Mouse (Mus musculus) CH12.LX (cell line): ENCODE data around the gene Sgsm2. TPM values are rescaled to one million over a fixed set of nuclear protein-coding genes. Genes with fewer than 3 reads are reported as not detected.

Experiments
- DNase-seq: peaks from one replicate; pipeline ENCODE4 v3.0.0-alpha.2; 2013; ENCODE audit errors: extremely low read depth
- H3K27ac ChIP-seq: 2 replicates; pipeline ENCODE4 v1.5.1; 2012; ENCODE audit warnings: low read depth, mild to moderate bottlenecking, control low read depth, moderate library complexity; ENCODE audit not compliant: insufficient read depth
- H3K27me3 ChIP-seq: replicated peaks from 2 replicates; pipeline ENCODE3; 2012; ENCODE audit warnings: inconsistent platforms
- H3K36me3 ChIP-seq, 2 experiments: replicated peaks in 1 of 2; 2 replicates each; pipeline versions ENCODE3 to v1.6.1; 2012; ENCODE audit warnings: inconsistent platforms in 1 of 2, low read length in 1 of 2, mild to moderate bottlenecking in 1 of 2, mixed read lengths in 1 of 2, moderate library complexity in 1 of 2; ENCODE audit not compliant: control insufficient read depth in 1 of 2, insufficient read depth in 1 of 2
- H3K4me1 ChIP-seq, 2 experiments: 2 replicates each; pipeline ENCODE4 v1.6.1; 2012; ENCODE audit warnings: inconsistent platforms in 1 of 2, moderate library complexity in 1 of 2; ENCODE audit not compliant: insufficient read depth in 2 of 2, control insufficient read depth in 1 of 2
- H3K4me2 ChIP-seq: 2 replicates; pipeline ENCODE4 v1.6.1; 2012; ENCODE audit warnings: low read depth, mild to moderate bottlenecking, control low read depth; ENCODE audit not compliant: poor library complexity, insufficient read depth, severe bottlenecking
- H3K4me3 ChIP-seq, 3 experiments: fragments of 150-350 bp in 1 of 3; sonication (generic) in 1 of 3; replicated peaks in 1 of 3; 2 replicates each; pipeline versions ENCODE3 to v1.5.1; 2011 to 2012; ENCODE audit warnings: low read depth in 2 of 3, low read length in 2 of 3, mild to moderate bottlenecking in 2 of 3, moderate library complexity in 2 of 3, control low read depth in 1 of 3, improper control_type of control experiment in 1 of 3, inconsistent platforms in 1 of 3, mixed read lengths in 1 of 3; ENCODE audit not compliant: poor library complexity in 1 of 3
- H3K79me2 ChIP-seq: replicated peaks from 2 replicates; pipeline ENCODE4 v1.6.1; 2012; ENCODE audit warnings: mild to moderate bottlenecking, moderate library complexity; ENCODE audit not compliant: control insufficient read depth, poor library complexity, insufficient read depth, severe bottlenecking; ENCODE audit errors: extremely low read depth
- H3K9ac ChIP-seq: 2 replicates; pipeline ENCODE4 v1.6.1; 2012; ENCODE audit warnings: low read depth, mild to moderate bottlenecking, control low read depth, moderate library complexity; ENCODE audit not compliant: insufficient read depth
- H3K9me3 ChIP-seq: replicated peaks from 2 replicates; pipeline ENCODE3; 2012; ENCODE audit warnings: low read length, inconsistent platforms, mixed read lengths
- CHD1 ChIP-seq: IDR thresholded peaks from 2 replicates; pipeline ENCODE4 v1.6.1; 2012; ENCODE audit warnings: low read depth, low read length, improper control_type of control experiment, inconsistent platforms
- CTCF ChIP-seq, 2 experiments: IDR thresholded peaks in 1 of 2; conservative IDR thresholded peaks in 1 of 2; 2 replicates each; pipeline ENCODE4 v1.5.1; 2011 to 2012; ENCODE audit warnings: low read depth in 2 of 2, low read length in 2 of 2, improper control_type of control experiment in 1 of 2, inconsistent platforms in 1 of 2, mild to moderate bottlenecking in 1 of 2, moderate library complexity in 1 of 2
- ELF1 ChIP-seq: IDR thresholded peaks from 2 replicates; pipeline ENCODE4 v1.6.1; 2014; ENCODE audit warnings: low read depth, mild to moderate bottlenecking, inconsistent platforms, low read length, improper control_type of control experiment
- ETS1 ChIP-seq: conservative IDR thresholded peaks from 2 replicates; pipeline ENCODE4 v1.6.1; 2012; ENCODE audit warnings: low read depth, mild to moderate bottlenecking, inconsistent platforms, low read length, improper control_type of control experiment, moderate library complexity
- GABPA ChIP-seq: IDR thresholded peaks from 2 replicates; pipeline ENCODE4 v1.6.1; 2012; ENCODE audit warnings: low read depth, low read length, improper control_type of control experiment, inconsistent platforms; ENCODE audit not compliant: insufficient replicate concordance
- HCFC1 ChIP-seq: IDR thresholded peaks from 2 replicates; pipeline ENCODE4 v1.6.1; 2012; ENCODE audit warnings: low read depth, mild to moderate bottlenecking, inconsistent platforms, low read length, improper control_type of control experiment
- IRF4 ChIP-seq: IDR thresholded peaks from 2 replicates; pipeline ENCODE4 v1.6.1; 2014; ENCODE audit warnings: low read depth, mild to moderate bottlenecking, inconsistent platforms, low read length, improper control_type of control experiment
- KAT2A ChIP-seq: IDR thresholded peaks from 2 replicates; pipeline ENCODE4 v1.6.1; 2012; ENCODE audit warnings: low read length, improper control_type of control experiment, inconsistent platforms; ENCODE audit not compliant: insufficient replicate concordance
- MAFK ChIP-seq: IDR thresholded peaks from 2 replicates; pipeline ENCODE4 v1.6.1; 2011; ENCODE audit warnings: low read length, improper control_type of control experiment; ENCODE audit not compliant: insufficient replicate concordance
- MAX ChIP-seq: IDR thresholded peaks from 2 replicates; pipeline ENCODE4 v1.6.1; 2011; ENCODE audit warnings: low read length, improper control_type of control experiment
- MAZ ChIP-seq: IDR thresholded peaks from 2 replicates; pipeline ENCODE4 v1.6.1; 2012; ENCODE audit warnings: low read depth, mild to moderate bottlenecking, inconsistent platforms, low read length, improper control_type of control experiment, moderate library complexity
- MEF2A ChIP-seq: IDR thresholded peaks from 2 replicates; pipeline ENCODE4 v1.6.1; 2014; ENCODE audit warnings: low read depth, mild to moderate bottlenecking, inconsistent platforms, low read length, improper control_type of control experiment, borderline replicate concordance
- MXI1 ChIP-seq: IDR thresholded peaks from 2 replicates; pipeline ENCODE4 v1.6.1; 2011; ENCODE audit warnings: mild to moderate bottlenecking, low read depth, low read length, improper control_type of control experiment
- MYC ChIP-seq: IDR thresholded peaks from 2 replicates; pipeline ENCODE4 v1.6.1; 2011; ENCODE audit warnings: low read depth, mild to moderate bottlenecking, improper control_type of control experiment, low read length
- NELFE ChIP-seq: IDR thresholded peaks from 2 replicates; pipeline ENCODE4 v1.6.1; 2011; ENCODE audit warnings: low read depth, low read length, improper control_type of control experiment
- PAX5 ChIP-seq: IDR thresholded peaks from 2 replicates; pipeline ENCODE4 v1.6.1; 2012; ENCODE audit warnings: low read length, inconsistent platforms, mixed read lengths
- POLR2A ChIP-seq: IDR thresholded peaks from 2 replicates; pipeline ENCODE4 v1.6.1; 2011; ENCODE audit warnings: low read depth, mild to moderate bottlenecking, improper control_type of control experiment, low read length
- POLR2AphosphoS2 ChIP-seq: IDR thresholded peaks from 2 replicates; pipeline ENCODE4 v1.6.1; 2011; ENCODE audit warnings: low read depth, low read length, improper control_type of control experiment
- RAD21 ChIP-seq: IDR thresholded peaks from 2 replicates; pipeline ENCODE4 v1.6.1; 2011; ENCODE audit warnings: low read depth, mild to moderate bottlenecking, low read length, improper control_type of control experiment, moderate library complexity
- SIN3A ChIP-seq: IDR thresholded peaks from 2 replicates; pipeline ENCODE4 v1.6.1; 2012; ENCODE audit warnings: low read length, improper control_type of control experiment, inconsistent platforms
- SMC3 ChIP-seq: IDR thresholded peaks from 2 replicates; pipeline ENCODE4 v1.6.1; 2011; ENCODE audit warnings: low read depth, low read length, improper control_type of control experiment
- TBP ChIP-seq: conservative IDR thresholded peaks from 2 replicates; pipeline ENCODE4 v1.6.1; 2011; ENCODE audit warnings: low read depth, low read length, improper control_type of control experiment
- UBTF ChIP-seq: IDR thresholded peaks from 2 replicates; pipeline ENCODE4 v1.6.1; 2012; ENCODE audit warnings: low read depth, mild to moderate bottlenecking, inconsistent platforms, low read length, improper control_type of control experiment, moderate library complexity
- USF2 ChIP-seq: conservative IDR thresholded peaks from 2 replicates; pipeline ENCODE4 v1.6.1; 2011; ENCODE audit warnings: low read depth, low read length, improper control_type of control experiment
- ZC3H11A ChIP-seq: IDR thresholded peaks from 2 replicates; pipeline ENCODE4 v1.6.1; 2012; ENCODE audit warnings: low read depth, mild to moderate bottlenecking, inconsistent platforms, low read length, improper control_type of control experiment
- ZKSCAN1 ChIP-seq: IDR thresholded peaks from 2 replicates; pipeline ENCODE4 v1.6.1; 2012; ENCODE audit warnings: low read depth, inconsistent platforms, low read length, improper control_type of control experiment, borderline replicate concordance
- ZMIZ1 ChIP-seq: IDR thresholded peaks from 2 replicates; pipeline ENCODE4 v1.6.1; 2012; ENCODE audit warnings: low read depth, mild to moderate bottlenecking, inconsistent platforms, low read length, improper control_type of control experiment
- dilution Hi-C: fragments of 300-500 bp; cut with MboI; formaldehyde crosslinking; loops from 2 replicates; pipeline ENCODE4 v1.14.3; 2020; ENCODE audit warnings: low sequenced_read_pairs; ENCODE audit not compliant: extremely low pct_unique_long_range_greater_than_20kb, extremely low pct_ligation_motif_present
- in situ Hi-C: fragments of 300-500 bp; cut with MboI; formaldehyde crosslinking; loops from 3 replicates; pipeline ENCODE4 v1.14.3; 2019; ENCODE audit warnings: low sequenced_read_pairs, low pct_ligation_motif_present, low pct_unique_long_range_greater_than_20kb, mixed read lengths
- polyA plus RNA-seq: library from polyadenylated mRNA; unstranded; fragments of >175 nt; gene quantifications from 2 replicates; pipeline ENCODE4 v1.2.1, GENCODE M21; 2012; ENCODE audit warnings: low read depth; ENCODE audit not compliant: insufficient read length
- total RNA-seq, 2 experiments: library from RNA; depleted of rRNA; stranded (reverse); fragments of 300-350 nt in 1 of 2; fragments of >200 nt in 1 of 2; gene quantifications; 2 replicates each; pipeline ENCODE4 v1.2.3; 2012 to 2014

Gene Sgsm2
- total RNA-seq (2012; rRNA removed) (2.4 and 3.8 TPM in 2 replicates), total RNA-seq (2014; rRNA removed) (0.75 and 0.93 TPM in 2 replicates), polyA plus RNA-seq (3.1 and 3.8 TPM in 2 replicates)

GRCm38 (mm10) chr11:74896901-74897677 lies at the start of gene Sgsm2:
Sgsm2 (minus strand) TSS chr11:74897060.
- peaks cover 22 to 31% of the 10 kb centered on the region in 2 experiments for H3K36me3 ChIP-seq
- in situ Hi-C loops = no loop called here
- H3K4me2 ChIP-seq = peak within 1 kb of the TSS; percentile 80
- no peaks in the 10 kb centered on the region for H3K27me3 ChIP-seq
- H3K4me3 ChIP-seq = peak within 1 kb of the TSS; percentile 59 to 97 (median 91)
- peak; percentile 51 for DNase-seq
- peak within 1 kb of the TSS; percentile 41 for H3K27ac ChIP-seq
- dilution Hi-C loops = no loop called here
- H3K9me3 ChIP-seq = no peaks in the 10 kb centered on the region
- peaks cover 42% of the 10 kb centered on the region for H3K79me2 ChIP-seq
- H3K4me1 ChIP-seq = peaks cover 5 to 38% of the 10 kb centered on the region in 2 experiments; a peak in 3 of 4 replicates
- peak within 1 kb of the TSS; percentile 56 for H3K9ac ChIP-seq
- TF ChIP-seq MXI1 (no peak; the same call in none of the 2 replicates), UBTF (peak; percentile 26; the same call in 1 of the 2 replicates), MAZ (peak; percentile 50; the same call in 1 of the 2 replicates), SIN3A (0 out of 2 replicates have a peak, but pooled peaks have one; percentile 7)

GRCm38 (mm10) chr11:74946348-74946747 lies 49.5 kb upstream of the Sgsm2 start:
- dilution Hi-C loops (no loop called here), in situ Hi-C loops (no loop called here)
- H3K4me2 ChIP-seq = no peak overlapping the region
- peaks cover 30 to 68% of the 10 kb centered on the region in 2 experiments for H3K36me3 ChIP-seq
- no peaks in the 10 kb centered on the region for H3K4me1 ChIP-seq
- no peak overlapping the region for H3K9ac ChIP-seq
- no peak overlapping the region for H3K4me3 ChIP-seq
- DNase-seq = peak; percentile 67
- TF ChIP-seq MXI1 (no peak), ZMIZ1 (no peak), CTCF (conservative IDR thresholded peaks at IDR 0.05 in 1 of 2, IDR thresholded peaks at IDR 0.05 in 1 of 2; ENCODE audit: low read depth in 2 of 2, low read length in 2 of 2) (peak; percentile 68 to 90), ELF1 (no peak), SMC3 (peak; percentile 89), POLR2AphosphoS2 (no peak), MYC (peak; percentile 72; the same call in 1 of the 2 replicates), CHD1 (no peak), MAZ (no peak), PAX5 (no peak), TBP (no peak), HCFC1 (no peak), NELFE (no peak), RAD21 (peak; percentile 91), ZKSCAN1 (no peak), SIN3A (no peak), IRF4 (peak; percentile 20; the same call in 1 of the 2 replicates), USF2 (no peak), POLR2A (no peak), ZC3H11A (peak; percentile 57; the same call in 1 of the 2 replicates), MAFK (no peak), MAX (no peak), KAT2A (no peak), MEF2A (no peak), UBTF (no peak), GABPA (no peak), ETS1 (no peak)
- no peaks in the 10 kb centered on the region for H3K27me3 ChIP-seq
- no peaks in the 10 kb centered on the region; the same call in 1 of the 2 replicates for H3K79me2 ChIP-seq
- H3K9me3 ChIP-seq = no peaks in the 10 kb centered on the region
- H3K27ac ChIP-seq = no peak overlapping the region
